Mouse (Mus musculus) heart, adult 2 months (tissue): ENCODE data around the gene Hoxa6.

Experiments
- CTCF ChIP-seq: fragments of 200-600 bp; IDR thresholded peaks from 2 replicates; pipeline ENCODE4 v1.8.1; 2022; ENCODE audit warnings: antibody characterized with exemption, mild to moderate bottlenecking, moderate library complexity
- EP300 ChIP-seq: fragments of 200-500 bp; IDR thresholded peaks from 2 replicates; pipeline ENCODE4 v1.6.1; 2011; ENCODE audit warnings: low read depth, low read length, control low read depth; ENCODE audit not compliant: insufficient read depth
- POLR2A ChIP-seq: fragments of 200-500 bp; IDR thresholded peaks from 2 replicates; pipeline ENCODE4 v1.6.1; 2011; ENCODE audit warnings: mild to moderate bottlenecking, low read depth, low read length, control low read depth; ENCODE audit not compliant: insufficient read depth

- TF ChIP-seq CTCF (no peak), EP300 (no peak), POLR2A (no peak)
These were observed 23.3 kb downstream of the Hoxa6 start for GRCm38 (mm10) chr6:52185222-52185621.
